Mouse (Mus musculus) cerebellum, adult 2 months (tissue): ENCODE measurements around the gene Nod2. TPM values are rescaled to one million over a fixed set of nuclear protein-coding genes. Genes with fewer than 3 reads are reported as not detected.

Source experiments
- DNase-seq, 2 experiments: peaks; one replicate each; pipeline ENCODE4 v3.0.0; 2021
- H3K27ac ChIP-seq: fragments of 200-500 bp; 2 replicates; pipeline ENCODE4 v1.5.1; 2012; ENCODE audit warnings: low read length, control low read depth, inconsistent platforms; ENCODE audit not compliant: insufficient read depth
- H3K27me3 ChIP-seq: fragments of 200-500 bp; 2 replicates; pipeline ENCODE4 v1.6.1; 2012; ENCODE audit warnings: inconsistent platforms, mild to moderate bottlenecking, low read length, moderate library complexity; ENCODE audit not compliant: control insufficient read depth, insufficient read depth
- H3K4me1 ChIP-seq: fragments of 200-500 bp; 2 replicates; pipeline ENCODE4 v1.6.1; 2011; ENCODE audit warnings: low read length; ENCODE audit not compliant: control insufficient read depth, insufficient read depth
- H3K4me3 ChIP-seq: fragments of 200-500 bp; replicated peaks from 2 replicates; pipeline ENCODE3; 2011; ENCODE audit warnings: mild to moderate bottlenecking, low read depth, low read length, control low read depth; ENCODE audit not compliant: insufficient read depth
- CTCF ChIP-seq: fragments of 200-500 bp; IDR thresholded peaks from 2 replicates; pipeline ENCODE4 v1.5.1; 2011; ENCODE audit warnings: low read depth, mild to moderate bottlenecking, control low read depth, low read length, moderate library complexity, borderline replicate concordance; ENCODE audit not compliant: insufficient read depth
- POLR2A ChIP-seq: fragments of 200-500 bp; IDR thresholded peaks from 2 replicates; pipeline ENCODE4 v1.6.1; 2011; ENCODE audit warnings: low read length, control low read depth, borderline replicate concordance; ENCODE audit not compliant: insufficient read depth
- WGBS: fragments of 180-500 bp; shearing (Covaris S2); methylation state at CpG from one replicate; pipeline ENCODE4 v1.1.7; 2018; 5-methylcytosine and 5-hydroxymethylcytosine counted together
- polyA plus RNA-seq: library from polyadenylated mRNA; depleted of rRNA; stranded (reverse); fragments of >200 nt; gene quantifications from 2 replicates; pipeline ENCODE4 v1.2.3, GENCODE M21; 2012

Gene Nod2
- polyA plus RNA-seq, 1 experiment: 0.28 TPM

DNA sequence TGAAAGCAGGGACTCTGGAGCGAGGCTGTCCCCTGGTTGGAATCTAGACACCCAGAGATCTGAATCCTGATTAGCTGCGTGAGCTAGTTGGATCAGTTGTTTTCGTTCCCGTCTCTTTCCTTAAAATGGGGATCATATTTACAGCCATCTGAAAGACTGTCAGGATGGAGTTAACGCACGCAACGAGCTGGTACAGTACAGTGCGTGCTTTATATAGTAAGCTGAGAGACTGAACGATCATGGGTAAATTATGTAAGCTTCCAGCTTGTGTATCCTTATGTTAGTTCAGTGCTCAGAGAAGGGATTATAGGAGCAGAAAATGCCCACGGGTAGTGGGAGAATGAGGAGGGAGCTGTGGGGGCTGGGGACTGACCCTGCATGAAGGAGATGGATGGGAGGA is 24.5 kb downstream of the Nod2 start:
- Histone ChIP-seq H3K4me3 (no peak overlapping the region), H3K27me3 (no peaks in the 10 kb centered on the region), H3K4me1 (no peaks in the 10 kb centered on the region), H3K27ac (no peak overlapping the region)
- no peak for TF ChIP-seq POLR2A
- TF ChIP-seq CTCF: no peak
- 91% methylated on average over 10 of the region's 10 CpGs for WGBS
- no peak for DNase-seq

DNA sequence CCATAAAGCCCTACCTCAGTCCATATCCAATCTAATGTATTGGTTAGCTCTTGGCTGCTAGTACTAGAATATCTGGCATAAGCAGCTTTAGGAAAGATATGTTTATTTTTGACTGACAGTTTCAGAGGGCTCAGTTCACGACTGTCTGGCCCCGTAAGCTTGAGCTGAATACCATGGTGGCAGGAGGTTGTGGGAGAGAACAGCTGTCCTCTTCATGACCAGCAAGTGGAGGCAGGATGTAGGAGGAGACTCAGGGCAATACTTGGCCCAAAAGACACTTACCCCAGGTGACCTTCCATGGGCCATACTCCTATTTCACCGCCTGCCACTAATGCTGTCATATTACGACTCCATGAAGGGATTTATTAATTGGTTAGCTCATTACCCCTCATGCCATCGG is 26.7 kb downstream of the Nod2 start:
- no peak overlapping the region for H3K27ac ChIP-seq
- 73% methylated on average over 5 of the region's 5 CpGs for WGBS
- no peak for TF ChIP-seq CTCF
- no peak for TF ChIP-seq POLR2A

DNA sequence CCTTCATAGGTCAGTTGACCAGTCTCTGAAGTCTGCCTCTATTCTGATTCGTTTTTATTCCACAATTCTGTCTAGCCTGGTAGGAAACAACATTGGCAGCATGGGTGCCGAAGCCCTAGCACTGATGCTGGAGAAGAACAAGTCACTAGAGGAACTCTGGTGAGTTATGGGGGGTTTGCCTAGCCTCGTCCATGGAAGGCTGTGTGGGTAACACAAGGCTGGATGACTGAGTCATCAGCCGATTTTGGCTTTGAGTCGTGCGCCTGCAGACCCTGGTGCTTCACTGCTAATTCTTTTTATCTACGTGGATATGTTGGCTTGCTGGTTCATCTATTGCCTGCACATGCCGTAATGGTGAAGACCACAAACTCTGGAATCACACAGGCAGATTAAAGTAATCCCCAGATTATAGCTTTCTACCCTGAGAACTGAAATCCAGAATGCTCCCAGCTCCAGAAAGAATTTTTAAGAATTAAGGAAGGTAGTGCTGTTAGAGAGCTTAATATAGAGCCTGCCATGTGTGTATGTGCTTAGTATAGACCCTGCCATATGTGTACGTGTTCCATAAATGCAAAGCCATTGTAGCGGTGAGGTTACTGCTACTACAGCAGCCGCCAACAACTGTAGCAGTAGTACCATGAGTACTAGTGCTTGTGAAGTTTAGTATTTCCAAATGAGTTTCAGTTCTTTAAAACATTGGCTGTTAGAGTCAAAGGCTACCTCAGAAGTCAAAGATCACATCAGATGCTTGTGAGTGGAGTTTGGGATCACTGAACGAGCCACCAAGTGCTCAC is 28.5 kb downstream of the Nod2 start:
- no peak overlapping the region for H3K27ac ChIP-seq
- H3K27me3 ChIP-seq: no peaks in the 10 kb centered on the region
- H3K4me1 ChIP-seq: no peaks in the 10 kb centered on the region
- H3K4me3 ChIP-seq: no peak overlapping the region
- DNase-seq: no peak
- 92% methylated on average over 12 of the region's 12 CpGs for WGBS
- TF ChIP-seq CTCF: no peak

More for the DNA sequence above, 26.7 kb downstream of the Nod2 start:
- H3K4me1 ChIP-seq: no peaks in the 10 kb centered on the region
- no peak for DNase-seq
- H3K27me3 ChIP-seq: no peaks in the 10 kb centered on the region
- no peak overlapping the region for H3K4me3 ChIP-seq

DNA sequence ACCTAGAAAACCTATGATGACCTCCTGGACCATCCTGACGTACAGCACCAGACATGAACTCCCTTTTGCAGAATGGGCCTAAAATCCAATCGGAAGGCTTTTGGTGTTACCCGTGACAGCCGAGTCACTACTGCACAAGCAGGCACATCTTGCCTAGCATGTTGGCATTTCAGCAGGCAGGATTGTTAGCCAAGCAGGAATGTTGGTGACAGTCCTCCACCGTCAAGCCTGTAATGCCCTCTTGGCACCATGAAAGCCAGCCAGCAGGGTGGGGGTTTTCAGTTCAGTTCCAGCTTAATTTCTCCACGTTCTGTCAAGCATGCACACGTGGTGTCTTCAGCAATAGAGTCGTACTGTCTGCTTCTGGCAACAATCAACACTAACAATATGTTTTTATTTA is 30.0 kb downstream of the Nod2 start:
- H3K27me3 ChIP-seq: no peaks in the 10 kb centered on the region
- H3K27ac ChIP-seq: no peak overlapping the region
- H3K4me1 ChIP-seq: no peaks in the 10 kb centered on the region
- 32% methylated on average over 8 of the region's 8 CpGs for WGBS
- no peak for TF ChIP-seq CTCF
- no peak for TF ChIP-seq POLR2A
- DNase-seq: no peak
- no peak overlapping the region for H3K4me3 ChIP-seq

DNA sequence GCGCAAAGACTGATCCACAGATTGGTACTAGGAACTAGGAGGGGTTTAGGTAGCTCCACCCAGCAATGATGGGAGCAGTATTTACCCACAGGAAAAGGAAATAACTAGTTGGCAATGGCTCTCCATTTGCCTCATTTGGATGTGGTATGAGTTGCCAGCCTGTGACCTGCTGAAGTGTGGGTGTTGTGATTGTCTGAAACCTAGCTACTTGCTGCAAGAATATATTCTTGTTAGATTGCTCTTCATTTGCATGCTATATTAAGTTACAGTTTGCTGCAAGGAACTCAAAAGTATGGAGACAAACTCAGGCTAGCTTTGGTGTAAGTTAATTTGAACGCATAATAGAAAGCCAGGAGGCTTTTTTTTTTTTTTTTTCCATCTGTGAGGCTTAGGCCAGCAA is 33.5 kb downstream of the Nod2 start:
- WGBS: 67% methylated on average over 2 of the region's 2 CpGs
- H3K27me3 ChIP-seq: no peaks in the 10 kb centered on the region
- no peak for DNase-seq
- H3K4me1 ChIP-seq: no peaks in the 10 kb centered on the region
- no peak overlapping the region for H3K27ac ChIP-seq
- no peak overlapping the region for H3K4me3 ChIP-seq
- TF ChIP-seq CTCF: no peak
- no peak for TF ChIP-seq POLR2A

DNA sequence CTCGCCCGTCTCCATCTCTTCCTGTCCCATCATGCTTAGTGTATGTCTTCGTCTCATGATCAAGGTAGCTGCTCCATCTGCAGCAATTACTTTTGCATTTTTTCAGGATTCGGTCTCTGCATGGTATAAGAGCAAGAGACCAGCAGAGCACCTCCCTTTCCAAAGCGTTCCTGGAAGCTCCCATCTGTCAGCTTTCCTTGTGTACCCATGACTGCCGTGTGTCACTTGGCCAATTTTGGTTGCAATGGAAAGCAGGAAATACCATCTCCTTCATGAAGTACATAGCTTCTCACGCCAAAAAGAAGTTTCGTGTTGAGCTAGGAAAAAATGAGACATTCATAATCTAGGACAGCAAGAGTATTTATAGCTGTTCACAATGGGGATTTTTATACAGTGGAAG is 33.9 kb downstream of the Nod2 start:
- Histone ChIP-seq H3K27ac (no peak overlapping the region), H3K4me1 (no peaks in the 10 kb centered on the region), H3K4me3 (no peak overlapping the region), H3K27me3 (no peaks in the 10 kb centered on the region)
- WGBS: 14% methylated on average over 8 of the region's 8 CpGs
- TF ChIP-seq CTCF (no peak), POLR2A (no peak)
- DNase-seq: peak in 1 of 2 experiments; percentile 37

DNA sequence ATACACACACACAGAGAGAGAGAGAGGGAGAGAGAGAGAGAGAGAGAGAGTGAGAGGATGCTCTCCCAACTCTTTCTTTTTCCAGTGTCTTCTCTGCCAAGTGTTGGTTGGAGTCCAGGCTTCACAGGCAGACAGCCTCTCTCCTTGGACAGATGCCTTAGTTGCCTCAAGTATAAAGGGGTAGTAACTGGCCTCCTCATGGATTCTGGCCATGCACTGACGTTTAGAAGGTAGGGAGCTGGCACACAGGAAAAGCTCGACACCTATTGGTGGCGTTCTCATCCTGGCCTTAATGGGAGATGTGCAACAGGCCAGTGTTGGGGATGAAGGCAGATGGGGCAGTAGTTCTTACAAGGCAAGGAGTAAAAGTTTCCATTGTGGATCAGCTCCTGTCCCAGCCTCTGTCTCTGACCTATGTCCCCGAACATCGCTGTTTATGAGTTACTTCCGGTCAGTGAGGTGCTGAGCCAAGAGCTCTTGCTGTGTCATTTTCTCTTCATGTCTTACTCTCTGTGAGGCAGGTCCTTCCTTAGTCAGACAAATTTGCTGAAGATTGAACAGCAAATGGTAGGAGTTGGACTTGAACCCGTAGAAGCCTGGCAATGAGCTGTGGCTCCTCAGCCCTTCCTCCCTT is 36.7 kb downstream of the Nod2 start:
- Histone ChIP-seq H3K27me3 (no peaks in the 10 kb centered on the region), H3K4me3 (no peak overlapping the region), H3K4me1 (no peaks in the 10 kb centered on the region), H3K27ac (no peak overlapping the region)
- 34% methylated on average over 7 of the region's 7 CpGs for WGBS
- no peak for TF ChIP-seq POLR2A
- no peak for TF ChIP-seq CTCF
- DNase-seq: peak in 1 of 2 experiments; percentile 29

DNA sequence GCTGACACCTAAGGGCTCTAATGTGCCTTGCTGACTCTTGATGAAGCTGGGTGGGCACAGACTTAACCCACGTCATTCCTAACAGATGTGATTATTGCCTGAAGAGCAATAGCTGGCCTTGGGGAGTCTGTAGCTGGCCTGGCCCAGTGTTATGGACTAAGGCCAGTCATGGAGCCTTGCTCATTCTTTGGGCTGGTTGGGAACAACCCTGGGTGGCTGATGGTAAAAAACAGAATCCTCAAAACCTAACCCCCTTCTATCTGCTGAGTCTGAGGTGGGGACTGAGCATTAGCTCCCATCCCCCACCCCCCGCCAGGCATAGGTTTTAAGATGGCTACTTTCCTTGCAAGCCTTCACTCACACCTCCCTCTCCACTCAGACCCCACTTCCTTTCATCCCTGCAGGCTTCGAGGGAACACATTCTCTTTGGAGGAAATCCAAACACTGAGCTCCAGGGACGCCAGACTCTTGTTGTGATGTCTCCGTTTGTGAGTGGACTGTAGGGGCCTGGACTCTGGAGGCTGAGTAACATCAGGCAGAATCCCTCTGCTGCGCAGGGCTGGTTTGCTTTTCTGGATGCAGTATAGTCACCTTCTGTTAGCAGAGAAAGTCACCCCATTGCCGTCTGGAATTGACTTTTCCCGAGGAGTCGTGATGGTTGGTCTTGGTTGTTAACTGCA is 39.3 kb downstream of the Nod2 start:
- Histone ChIP-seq H3K27me3 (no peaks in the 10 kb centered on the region), H3K4me1 (no peaks in the 10 kb centered on the region), H3K4me3 (no peak overlapping the region), H3K27ac (no peak overlapping the region)
- DNase-seq: no peak
- WGBS: 59% methylated on average over 9 of the region's 9 CpGs
- no peak for TF ChIP-seq POLR2A
- no peak for TF ChIP-seq CTCF

DNA sequence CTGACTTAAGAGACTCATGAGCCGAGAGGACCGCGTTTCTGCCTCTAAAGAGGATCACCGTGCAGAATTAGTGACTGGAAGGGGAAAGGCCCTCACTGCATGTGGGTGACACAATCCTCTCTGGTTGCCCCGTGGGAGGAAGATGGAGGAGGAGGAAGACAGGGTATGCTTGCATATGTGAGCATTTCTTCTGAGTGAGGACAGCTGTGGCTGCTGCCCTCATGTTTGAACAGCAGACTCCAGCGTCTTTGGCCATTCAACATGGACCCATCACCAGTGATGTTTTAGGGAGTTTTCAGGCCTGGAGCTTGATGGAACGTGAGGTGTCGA is 39.8 kb downstream of the Nod2 start:
- H3K4me3 ChIP-seq: no peak overlapping the region
- TF ChIP-seq POLR2A (no peak), CTCF (no peak)
- no peak for DNase-seq
- H3K27ac ChIP-seq: no peak overlapping the region
- no peaks in the 10 kb centered on the region for H3K4me1 ChIP-seq
- WGBS: 86% methylated on average over 8 of the region's 8 CpGs
- H3K27me3 ChIP-seq: no peaks in the 10 kb centered on the region
